Mouse (Mus musculus) embryonic facial prominence, embryonic 15.5 days (tissue): ENCODE measurements around the gene Cpne6. TPM values are rescaled to one million over a fixed set of nuclear protein-coding genes. Genes with fewer than 3 reads are reported as not detected.
A peak's percentile ranks its signal among the peaks of the same experiment; 100 is the strongest.

ENCODE experiments used
- ATAC-seq: fragments of 200-750 bp; cut with Nextera tagmentation; 2 replicates; pipeline ENCODE4 v1.8.0; 2017; ENCODE audit warnings: low read depth, moderate TSS enrichment; ENCODE audit not compliant: insufficient number of reproducible peaks, low FRiP score, low TSS enrichment
- H3K27ac ChIP-seq: fragments of 300-500 bp; sonication (generic); replicated peaks from 2 replicates; pipeline ENCODE4 v1.5.1; 2015; ENCODE audit warnings: mild to moderate bottlenecking, inconsistent platforms
- H3K27me3 ChIP-seq: fragments of 300-500 bp; sonication (generic); 2 replicates; pipeline ENCODE4 v1.6.1; 2015; ENCODE audit warnings: inconsistent platforms
- H3K36me3 ChIP-seq: fragments of 300-500 bp; sonication (generic); 2 replicates; pipeline ENCODE4 v1.6.1; 2015; ENCODE audit warnings: mild to moderate bottlenecking, inconsistent platforms
- H3K4me1 ChIP-seq: fragments of 300-500 bp; sonication (generic); 2 replicates; pipeline ENCODE4 v1.6.1; 2015; ENCODE audit warnings: inconsistent platforms
- H3K4me2 ChIP-seq: fragments of 300-500 bp; sonication (generic); replicated peaks from 2 replicates; pipeline ENCODE4 v1.6.1; 2015; ENCODE audit warnings: mild to moderate bottlenecking, inconsistent platforms
- H3K4me3 ChIP-seq: fragments of 300-500 bp; sonication (generic); replicated peaks from 2 replicates; pipeline ENCODE4 v1.5.1; 2015; ENCODE audit warnings: mild to moderate bottlenecking, inconsistent platforms
- H3K9ac ChIP-seq: fragments of 300-500 bp; sonication (generic); 2 replicates; pipeline ENCODE4 v1.6.1; 2015; ENCODE audit warnings: inconsistent platforms
- H3K9me3 ChIP-seq: fragments of 300-500 bp; sonication (generic); replicated peaks from 2 replicates; pipeline ENCODE4 v1.6.1; 2016; ENCODE audit warnings: inconsistent platforms
- WGBS: fragments of 180-500 bp; shearing (Covaris S2); methylation state at CpG from one replicate; pipeline ENCODE4 v1.1.7; 2015; 5-methylcytosine and 5-hydroxymethylcytosine counted together
- polyA plus RNA-seq: library from polyadenylated mRNA; unstranded; fragments of >200 nt; fragmentation: Nextera tagmentation; extraction: Ambion mirVana; gene quantifications from 2 replicates; pipeline ENCODE4 v1.2.1, GENCODE M21; 2015

The Cpne6 gene
- 1.1 and 1.6 TPM in 2 replicates for polyA plus RNA-seq

- H3K27me3 ChIP-seq = peaks cover 7% of the 10 kb centered on the region
- no peak for ATAC-seq
- peaks cover 10% of the 10 kb centered on the region; the same call in 1 of the 2 replicates for H3K4me1 ChIP-seq
- no peaks in the 10 kb centered on the region for H3K9me3 ChIP-seq
- H3K9ac ChIP-seq = no peak within 1 kb of the TSS
- H3K36me3 ChIP-seq = no peaks in the 10 kb centered on the region
- no peak within 1 kb of the TSS for H3K4me2 ChIP-seq
- WGBS = 64% methylated on average over 22 of the region's 22 CpGs
- H3K27ac ChIP-seq = no peak within 1 kb of the TSS
- no peak within 1 kb of the TSS for H3K4me3 ChIP-seq
These were observed at the start of gene Cpne6 for GRCm38 (mm10) chr14:55510125-55510731. Gene Cpne6 (plus strand): TSS chr14:55510445.

DNA sequence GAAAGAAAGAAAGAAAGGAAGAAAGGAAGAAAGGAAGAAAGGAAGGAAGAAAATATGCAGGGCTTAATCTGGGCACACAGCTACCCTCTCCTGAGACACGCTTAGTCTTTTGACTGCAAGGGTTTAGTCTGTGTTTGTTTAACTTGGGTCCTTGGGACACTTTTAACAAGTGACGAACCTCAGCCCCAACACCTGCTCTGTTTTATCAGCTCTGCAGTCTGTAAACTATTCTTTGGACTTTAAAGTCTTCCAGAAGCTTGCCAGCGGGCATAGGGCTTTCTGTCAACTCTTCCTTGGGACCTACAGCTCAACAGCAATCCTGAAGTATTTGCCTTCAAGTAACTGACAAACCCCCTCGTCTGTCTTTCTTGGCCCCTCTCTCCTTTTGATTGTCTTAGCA, 48.5 kb upstream of the Cpne6 start:
- Histone ChIP-seq H3K4me2 (no peak overlapping the region), H3K9me3 (no peaks in the 10 kb centered on the region), H3K4me3 (no peak overlapping the region), H3K36me3 (no peaks in the 10 kb centered on the region), H3K27ac (no peak overlapping the region), H3K27me3 (no peaks in the 10 kb centered on the region), H3K9ac (no peak overlapping the region), H3K4me1 (no peaks in the 10 kb centered on the region)
- ATAC-seq = no peak
- WGBS = 55% methylated on average over 4 of the region's 4 CpGs

GRCm38 (mm10) chr14:55466481-55466880, 43.8 kb upstream of the Cpne6 start:
- Histone ChIP-seq H3K4me1 (peaks cover 8% of the 10 kb centered on the region; the same call in 1 of the 2 replicates), H3K27ac (no peak overlapping the region), H3K4me3 (no peak overlapping the region), H3K27me3 (no peaks in the 10 kb centered on the region), H3K9ac (no peak overlapping the region), H3K4me2 (no peak overlapping the region), H3K36me3 (no peaks in the 10 kb centered on the region), H3K9me3 (no peaks in the 10 kb centered on the region)
- 58% methylated on average over 4 of the region's 4 CpGs for WGBS
- no peak for ATAC-seq

- ATAC-seq = no peak
- H3K4me3 ChIP-seq = no peak overlapping the region
- no peak overlapping the region for H3K4me2 ChIP-seq
- WGBS = 73% methylated on average over 7 of the region's 7 CpGs
- no peak overlapping the region for H3K9ac ChIP-seq
- no peaks in the 10 kb centered on the region for H3K27me3 ChIP-seq
- H3K4me1 ChIP-seq = peaks cover 8% of the 10 kb centered on the region; the same call in 1 of the 2 replicates
- H3K9me3 ChIP-seq = no peaks in the 10 kb centered on the region
- no peaks in the 10 kb centered on the region for H3K36me3 ChIP-seq
- no peak overlapping the region for H3K27ac ChIP-seq
These were observed 43.1 kb upstream of the Cpne6 start for GRCm38 (mm10) chr14:55467108-55467507.

- ATAC-seq = no peak
- H3K4me2 ChIP-seq = no peak overlapping the region
- H3K27ac ChIP-seq = no peak overlapping the region
- H3K9me3 ChIP-seq = no peaks in the 10 kb centered on the region
- H3K4me1 ChIP-seq = peaks cover 8% of the 10 kb centered on the region; the same call in 1 of the 2 replicates
- 79% methylated on average over 2 of the region's 2 CpGs for WGBS
- no peak overlapping the region for H3K4me3 ChIP-seq
- no peaks in the 10 kb centered on the region for H3K27me3 ChIP-seq
- no peaks in the 10 kb centered on the region for H3K36me3 ChIP-seq
- H3K9ac ChIP-seq = no peak overlapping the region
These were observed 41.9 kb upstream of the Cpne6 start for GRCm38 (mm10) chr14:55468301-55468741.

GRCm38 (mm10) chr14:55469041-55469440, 41.2 kb upstream of the Cpne6 start:
- Histone ChIP-seq H3K36me3 (no peaks in the 10 kb centered on the region), H3K4me1 (peaks cover 8% of the 10 kb centered on the region; the same call in 1 of the 2 replicates), H3K4me2 (no peak overlapping the region), H3K4me3 (no peak overlapping the region), H3K9me3 (no peaks in the 10 kb centered on the region), H3K27me3 (no peaks in the 10 kb centered on the region), H3K27ac (no peak overlapping the region), H3K9ac (no peak overlapping the region)
- ATAC-seq = no peak
- 78% methylated on average over 2 of the region's 2 CpGs for WGBS

DNA sequence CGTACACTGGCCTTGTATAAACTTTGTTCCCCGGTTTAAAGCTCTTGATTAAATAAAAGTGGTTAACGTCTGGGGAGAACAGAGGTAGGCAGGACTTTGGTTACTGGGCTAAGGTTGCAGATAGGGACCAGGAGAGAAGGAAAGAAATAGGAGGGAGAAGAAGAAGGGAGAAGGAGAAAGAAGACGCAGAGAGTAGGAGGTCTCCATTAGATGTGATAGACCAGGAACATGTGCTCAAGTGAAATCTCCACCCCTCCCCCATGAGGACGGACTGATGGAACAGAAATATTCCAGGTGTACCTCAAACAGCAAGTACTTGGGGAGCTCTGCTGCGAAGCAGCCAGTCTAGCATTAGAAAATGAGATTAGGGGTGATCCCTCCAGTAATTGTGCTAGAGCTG, 40.4 kb upstream of the Cpne6 start:
- no peak overlapping the region for H3K4me3 ChIP-seq
- no peak for ATAC-seq
- H3K27ac ChIP-seq = no peak overlapping the region
- no peaks in the 10 kb centered on the region for H3K27me3 ChIP-seq
- peaks cover 8% of the 10 kb centered on the region; the same call in 1 of the 2 replicates for H3K4me1 ChIP-seq
- 71% methylated on average over 6 of the region's 6 CpGs for WGBS
- H3K9me3 ChIP-seq = no peaks in the 10 kb centered on the region
- no peak overlapping the region for H3K9ac ChIP-seq
- no peaks in the 10 kb centered on the region for H3K36me3 ChIP-seq
- no peak overlapping the region for H3K4me2 ChIP-seq

GRCm38 (mm10) chr14:55470806-55471205, 39.4 kb upstream of the Cpne6 start:
- Histone ChIP-seq H3K36me3 (no peaks in the 10 kb centered on the region), H3K27me3 (no peaks in the 10 kb centered on the region), H3K9me3 (no peaks in the 10 kb centered on the region), H3K4me1 (peaks cover 8% of the 10 kb centered on the region; the same call in 1 of the 2 replicates), H3K4me3 (no peak overlapping the region), H3K4me2 (peak overlapping the region; percentile 2; the same call in 1 of the 2 replicates), H3K27ac (no peak overlapping the region), H3K9ac (no peak overlapping the region)
- WGBS = 4% methylated on average over 10 of the region's 10 CpGs
- no peak for ATAC-seq

DNA sequence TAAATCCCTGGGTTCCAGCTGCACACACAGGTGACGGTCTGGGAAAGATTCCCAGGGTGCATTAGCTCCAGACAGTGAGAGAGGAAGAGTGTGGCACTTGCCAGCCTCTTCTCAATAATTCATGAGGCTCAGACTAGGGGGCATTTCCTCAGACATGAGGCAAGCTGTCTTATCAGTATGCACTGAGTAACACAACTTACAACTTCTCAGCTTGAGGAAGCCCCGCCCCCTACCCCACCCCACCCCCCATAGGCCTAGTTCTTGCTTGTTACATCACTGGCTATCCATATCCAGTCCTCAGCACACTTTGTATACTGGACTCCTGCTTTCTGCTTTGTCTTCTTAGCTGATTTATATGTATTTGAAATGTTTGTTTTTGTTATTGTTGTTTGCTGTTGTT, 34.6 kb upstream of the Cpne6 start:
- H3K27me3 ChIP-seq = no peaks in the 10 kb centered on the region
- no peak overlapping the region for H3K4me2 ChIP-seq
- peaks cover 16% of the 10 kb centered on the region for H3K4me1 ChIP-seq
- no peaks in the 10 kb centered on the region for H3K36me3 ChIP-seq
- no peak for ATAC-seq
- H3K9me3 ChIP-seq = no peaks in the 10 kb centered on the region
- no peak overlapping the region for H3K4me3 ChIP-seq
- H3K27ac ChIP-seq = no peak overlapping the region
- WGBS = 50% methylated on average over 2 of the region's 2 CpGs
- H3K9ac ChIP-seq = no peak overlapping the region

GRCm38 (mm10) chr14:55477421-55477820, 32.8 kb upstream of the Cpne6 start:
- Histone ChIP-seq H3K27ac (no peak overlapping the region), H3K27me3 (no peaks in the 10 kb centered on the region), H3K36me3 (0 out of 2 replicates have a peak, but pooled peaks cover 5% of the 10 kb centered on the region), H3K9me3 (no peaks in the 10 kb centered on the region), H3K4me1 (peaks cover 10% of the 10 kb centered on the region; the same call in 1 of the 2 replicates), H3K9ac (no peak overlapping the region), H3K4me2 (no peak overlapping the region), H3K4me3 (no peak overlapping the region)
- no peak for ATAC-seq
- WGBS = 96% methylated on average over 1 of the region's 1 CpGs

- no peaks in the 10 kb centered on the region for H3K27me3 ChIP-seq
- no peak overlapping the region for H3K4me3 ChIP-seq
These were observed 32.4 kb upstream of the Cpne6 start for GRCm38 (mm10) chr14:55477829-55478228.

More at GRCm38 (mm10) chr14:55477829-55478228, 32.4 kb upstream of the Cpne6 start:
- WGBS = 91% methylated on average over 5 of the region's 5 CpGs
- H3K9ac ChIP-seq = no peak overlapping the region
- ATAC-seq = no peak
- H3K4me1 ChIP-seq = peaks cover 10% of the 10 kb centered on the region; the same call in 1 of the 2 replicates
- no peak overlapping the region for H3K4me2 ChIP-seq
- H3K27ac ChIP-seq = no peak overlapping the region
- H3K36me3 ChIP-seq = 0 out of 2 replicates have a peak, but pooled peaks cover 5% of the 10 kb centered on the region
- no peaks in the 10 kb centered on the region for H3K9me3 ChIP-seq
